Mouse (Mus musculus) large intestine, adult 2 months (tissue): ENCODE measurements around the gene Apoc3. TPM values are rescaled to one million over a fixed set of nuclear protein-coding genes. Genes with fewer than 3 reads are reported as not detected.
A peak's percentile ranks its signal among the peaks of the same experiment; 100 is the strongest.

Experiments
- DNase-seq: peaks from one replicate; pipeline ENCODE4 v3.0.0-alpha.2; 2012; ENCODE audit warnings: low read depth, low spot score
- WGBS: fragments of 180-500 bp; shearing (Covaris S2); methylation state at CpG from one replicate; pipeline ENCODE4 v1.1.7; 2018; 5-methylcytosine and 5-hydroxymethylcytosine counted together
- polyA plus RNA-seq: library from polyadenylated mRNA; depleted of rRNA; stranded (reverse); fragments of >200 nt; gene quantifications from 2 replicates; pipeline ENCODE4 v1.2.3, GENCODE M21; 2012; rRNA removed

The Apoc3 gene
- polyA plus RNA-seq = 157 and 1,055 TPM in 2 replicates

DNA sequence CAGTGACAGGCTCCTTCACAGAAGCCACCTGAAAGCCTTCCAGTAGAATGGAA lies at the start of gene Apoc3:
Gene Apoc3, minus strand, starts transcription at position 41 of the 53 bp plus-strand sequence.
- DNase-seq = no peak

GRCm38 (mm10) chr9:46282631-46283436 lies 47.4 kb upstream of the Apoc3 start, which contains the start of gene Bud13:
Gene Bud13, plus strand, starts transcription at chr9:46283008.
- WGBS = under 1% methylated on average over 55 of the region's 55 CpGs
- peak; percentile 73 for DNase-seq

DNA sequence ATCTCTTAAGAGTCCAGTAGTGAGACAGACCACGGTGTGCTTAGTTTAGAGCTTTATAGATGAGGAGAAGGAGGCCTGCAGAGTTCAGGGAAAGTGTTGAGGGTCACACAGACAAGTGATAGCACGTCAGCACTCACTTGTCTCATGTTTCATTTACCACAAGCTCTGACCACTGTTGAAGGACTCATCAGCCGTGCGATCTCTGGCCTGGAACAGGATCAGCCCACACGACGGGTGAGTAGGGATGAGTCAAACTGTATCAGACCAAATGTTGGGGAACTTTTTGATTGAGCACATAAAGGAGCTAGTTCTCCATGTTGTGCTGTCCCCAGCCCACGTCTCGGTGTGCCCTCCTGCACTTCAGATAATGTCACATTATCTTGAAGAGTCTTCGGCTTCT lies 39.1 kb upstream of the Apoc3 start:
- WGBS = 91% methylated on average over 9 of the region's 9 CpGs
- no peak for DNase-seq

GRCm38 (mm10) chr9:46272677-46273454 lies 37.4 kb upstream of the Apoc3 start, which contains the start of gene Zpr1:
Gene Zpr1, plus strand, starts transcription at chr9:46273064.
- DNase-seq = peak; percentile 71
- WGBS = 4% methylated on average over 45 of the region's 45 CpGs

DNA sequence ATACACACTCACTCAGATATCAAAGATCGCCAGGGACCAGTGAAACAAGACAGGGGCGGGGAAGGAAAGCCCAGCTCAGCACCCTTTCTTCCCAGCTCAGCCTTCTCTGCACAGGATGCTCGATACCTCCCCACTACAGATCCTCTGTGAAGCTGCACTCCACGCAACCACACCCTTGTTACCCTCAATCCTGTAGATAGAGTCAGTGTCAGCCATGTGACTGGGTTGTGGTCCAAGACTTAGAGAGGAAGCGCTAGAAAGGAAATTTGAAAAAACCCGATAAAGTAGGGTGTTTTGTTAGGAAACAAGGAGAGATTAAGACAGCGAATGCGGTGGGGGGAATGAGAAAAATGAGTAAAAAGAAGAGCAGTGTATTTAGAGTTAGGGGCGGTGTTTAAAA lies 36.6 kb upstream of the Apoc3 start:
- WGBS = 79% methylated on average over 9 of the region's 9 CpGs

GRCm38 (mm10) chr9:46270782-46271181 lies 35.3 kb upstream of the Apoc3 start:
- WGBS = 92% methylated on average over 4 of the region's 4 CpGs
- no peak for DNase-seq

More for the DNA sequence above, 36.6 kb upstream of the Apoc3 start:
- no peak for DNase-seq

- WGBS = 84% methylated on average over 5 of the region's 5 CpGs
- no peak for DNase-seq
These were observed 33.7 kb upstream of the Apoc3 start for GRCm38 (mm10) chr9:46269125-46269524.

DNA sequence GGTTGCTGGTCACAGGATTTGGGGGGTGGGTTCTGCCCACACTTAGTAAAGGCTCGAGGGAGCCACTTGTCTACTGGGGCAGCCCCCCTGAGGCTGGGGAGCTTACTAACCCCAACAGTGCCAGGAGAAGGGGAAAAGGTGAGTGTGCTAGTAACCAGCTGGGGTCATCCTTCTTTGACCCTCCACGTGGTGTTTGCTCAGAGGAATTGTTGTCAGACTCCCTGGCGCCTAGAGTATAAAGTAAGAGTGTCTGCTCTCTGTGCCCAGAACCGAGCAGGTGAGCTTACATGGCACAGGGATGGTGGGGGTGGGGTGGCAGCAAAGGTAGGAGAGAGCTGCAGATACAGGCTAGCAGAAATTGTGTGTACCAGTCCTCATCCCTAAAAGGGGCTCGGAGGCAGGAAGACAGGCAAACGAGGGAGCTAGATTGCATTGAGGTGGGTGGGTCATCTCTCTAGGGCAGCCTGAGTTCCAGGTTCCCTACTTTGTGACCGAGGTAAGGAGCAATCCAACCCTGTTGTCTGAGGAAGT lies 33.0 kb upstream of the Apoc3 start, which contains the start of gene Apoa5:
Gene Apoa5, plus strand, starts transcription at position 291 of the 531 bp plus-strand sequence.
- 28% methylated on average over 7 of the region's 7 CpGs for WGBS
- DNase-seq = no peak

DNA sequence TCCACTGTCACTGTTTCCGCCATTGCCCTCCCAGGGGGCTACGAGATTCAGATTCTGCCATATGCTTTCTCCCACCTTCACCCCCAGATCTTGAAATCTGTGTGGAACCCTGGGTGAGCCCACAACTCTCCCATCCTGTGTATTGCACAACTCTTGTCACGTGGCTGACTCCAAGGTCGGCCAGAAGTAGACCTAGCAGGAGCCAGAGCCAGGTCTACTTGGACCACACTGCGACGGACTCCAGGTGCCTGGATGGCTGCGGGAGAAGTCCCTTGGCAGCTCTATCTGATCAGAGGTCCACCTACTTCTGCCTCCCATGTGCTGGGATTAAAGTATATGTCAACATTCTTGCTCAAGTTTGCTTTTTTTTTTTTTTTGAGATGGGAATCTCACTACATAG lies 25.7 kb upstream of the Apoc3 start:
- 66% methylated on average over 7 of the region's 7 CpGs for WGBS
- DNase-seq = no peak

DNA sequence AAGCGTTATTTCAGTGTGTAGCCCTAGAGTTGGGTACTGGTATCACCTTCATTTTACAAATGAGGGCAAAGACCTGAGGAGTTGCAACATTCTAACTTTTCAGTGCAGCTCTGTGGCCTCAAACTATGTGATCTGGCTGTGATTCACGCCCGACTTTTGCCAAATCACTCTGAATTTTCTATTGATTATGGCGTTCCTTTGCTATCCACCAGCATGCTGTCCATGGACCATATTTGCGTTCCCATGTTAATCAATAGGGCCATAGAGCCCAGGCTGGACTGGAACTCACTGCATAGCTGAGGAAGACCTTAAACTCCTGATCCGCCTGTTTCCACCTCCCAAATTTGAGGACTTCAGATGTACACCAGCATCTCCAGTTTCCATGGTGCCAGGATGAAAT lies 23.7 kb upstream of the Apoc3 start:
- no peak for DNase-seq
- 86% methylated on average over 6 of the region's 6 CpGs for WGBS

- DNase-seq = no peak
- whole genome bisulfite sequencing = 91% methylated on average over 3 of the region's 3 CpGs
These were observed 22.1 kb upstream of the Apoc3 start for GRCm38 (mm10) chr9:46257546-46257945.

DNA sequence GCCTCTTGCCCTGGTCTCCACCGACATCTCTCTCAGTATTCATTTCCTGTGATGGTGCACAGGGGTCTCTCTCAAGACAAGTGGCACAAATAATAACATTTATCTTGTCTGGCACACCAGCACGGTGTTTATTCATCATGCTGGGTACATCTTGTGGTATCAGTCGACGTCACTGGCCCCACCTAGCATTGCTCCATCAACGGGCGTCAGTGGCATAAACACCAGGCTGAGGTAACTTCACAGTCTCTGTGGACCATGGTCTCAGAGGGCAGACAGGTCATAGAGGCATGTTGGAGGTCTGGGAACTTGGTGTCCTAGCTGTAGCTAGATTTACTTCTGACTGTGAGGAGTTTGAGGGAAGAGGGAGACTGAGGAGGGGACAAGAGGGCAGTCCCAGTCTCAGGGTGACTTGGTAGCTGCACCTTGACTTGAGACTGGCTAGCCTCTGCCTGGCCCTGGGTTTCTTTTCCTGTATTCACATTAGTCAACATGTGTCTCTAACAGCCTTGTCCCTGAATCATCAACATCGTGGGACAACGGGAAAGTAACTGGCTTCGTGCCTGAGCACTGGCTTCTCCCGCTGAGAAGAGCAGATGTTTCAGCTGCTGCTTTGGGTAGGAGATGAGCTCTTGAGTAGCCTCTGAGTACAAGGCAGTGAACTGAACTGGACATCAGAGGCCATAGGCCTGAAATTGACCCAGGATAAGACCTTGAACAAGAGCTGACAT lies 21.4 kb upstream of the Apoc3 start:
- DNase-seq = no peak
- WGBS = 70% methylated on average over 10 of the region's 10 CpGs

- 81% methylated on average over 7 of the region's 7 CpGs for WGBS
- no peak for DNase-seq
These were observed 20.7 kb upstream of the Apoc3 start for GRCm38 (mm10) chr9:46256177-46256576.

GRCm38 (mm10) chr9:46246752-46247324 lies 11.4 kb upstream of the Apoc3 start:
- WGBS = 22% methylated on average over 11 of the region's 11 CpGs
- peak; percentile 70 for DNase-seq

DNA sequence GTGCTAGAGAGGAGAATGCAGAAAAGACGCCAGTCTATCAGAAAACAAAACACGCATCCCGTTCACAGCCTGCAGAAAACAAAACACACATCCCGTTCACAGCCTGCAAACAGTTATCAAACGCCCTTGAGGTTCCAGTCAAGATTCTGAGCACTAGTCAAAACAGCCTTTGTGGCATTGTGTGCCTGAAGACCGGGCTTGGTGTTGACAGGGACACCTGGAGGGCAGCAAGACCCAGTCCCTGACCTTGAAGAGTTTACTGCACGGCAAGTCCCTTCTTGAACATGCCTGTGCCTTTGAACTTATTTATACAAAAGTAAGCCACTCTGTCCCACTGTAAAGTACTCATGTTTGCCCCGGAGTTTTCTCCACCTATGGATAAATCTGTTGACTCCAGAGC lies 8.1 kb upstream of the Apoc3 start:
- no peak for DNase-seq
- 43% methylated on average over 8 of the region's 8 CpGs for WGBS

GRCm38 (mm10) chr9:46243122-46243521 lies 7.7 kb upstream of the Apoc3 start:
- 51% methylated on average over 4 of the region's 4 CpGs for WGBS
- no peak for DNase-seq

DNA sequence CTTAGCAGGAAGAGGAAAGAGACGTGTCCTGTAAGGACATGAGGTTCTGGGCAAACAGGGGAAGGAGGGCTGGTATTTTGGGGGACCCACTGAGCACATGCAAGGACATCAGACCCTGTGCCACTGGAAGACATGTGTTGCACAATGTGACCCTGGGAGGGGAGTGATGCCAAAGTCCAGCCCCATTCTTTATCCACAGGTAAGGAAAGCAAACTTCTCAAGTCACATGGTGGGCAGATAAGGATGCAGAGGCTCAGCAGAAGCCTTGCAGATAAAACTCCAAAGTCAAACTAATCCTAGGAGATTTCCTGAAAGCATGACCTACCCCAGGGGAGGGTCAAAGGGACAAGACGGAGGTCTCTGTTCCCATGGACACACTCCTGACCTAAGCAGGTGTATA lies 6.4 kb upstream of the Apoc3 start:
- 46% methylated on average over 2 of the region's 2 CpGs for WGBS
- DNase-seq = no peak

DNA sequence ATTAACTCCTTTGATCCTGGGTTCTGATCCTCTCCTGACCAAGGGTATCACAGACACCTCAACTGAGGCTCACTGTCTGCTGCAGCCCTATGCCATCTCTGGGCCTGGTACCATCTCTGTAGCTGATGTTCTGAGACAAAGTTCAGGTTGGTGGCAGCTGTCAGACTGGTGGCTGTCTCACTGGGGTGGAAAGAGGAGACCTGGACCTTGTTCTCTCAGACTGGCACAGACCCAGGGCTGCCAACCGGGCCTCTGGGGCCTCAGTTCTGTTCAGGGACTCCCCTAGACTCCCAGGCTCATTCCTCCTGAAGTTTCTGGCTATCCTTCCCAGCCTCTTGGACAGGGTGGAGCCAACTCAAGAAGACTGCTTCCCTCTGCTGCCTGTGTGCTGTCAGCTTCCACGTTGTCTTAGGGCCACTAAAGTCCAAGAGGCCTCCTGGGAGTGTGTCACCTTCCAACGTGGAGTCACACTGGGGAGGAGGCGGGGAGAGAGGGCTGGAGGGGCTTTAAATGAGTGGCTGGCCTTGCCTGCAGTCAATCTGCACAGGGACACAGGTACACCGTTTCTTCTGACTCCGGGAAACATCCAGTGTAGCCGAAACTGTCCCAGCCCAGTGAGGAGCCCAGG lies 5.2 kb upstream of the Apoc3 start, which contains the start of gene Apoa4:
Gene Apoa4, plus strand, starts transcription at position 171 of the 628 bp plus-strand sequence.
- WGBS = 58% methylated on average over 7 of the region's 7 CpGs
- no peak for DNase-seq

DNA sequence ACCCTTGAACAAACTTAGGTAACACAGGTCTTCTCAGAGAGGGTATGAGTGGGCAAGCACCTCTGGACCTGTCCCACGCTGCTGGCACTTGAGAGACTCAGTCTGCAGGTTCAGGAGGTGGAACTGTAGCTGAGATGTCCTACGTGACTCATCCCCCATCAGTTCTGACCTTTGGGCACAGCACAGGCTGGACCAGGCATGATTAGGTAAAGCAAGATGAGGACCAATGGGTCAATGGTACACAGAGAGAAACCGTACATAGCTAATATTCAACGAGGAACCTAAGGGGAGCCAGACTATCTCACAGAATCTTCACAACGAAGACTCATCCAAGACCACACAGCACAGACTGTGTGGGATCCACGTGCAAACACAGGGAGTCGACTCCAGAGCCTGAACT lies 3.4 kb upstream of the Apoc3 start:
- DNase-seq = no peak
- 87% methylated on average over 7 of the region's 7 CpGs for WGBS

GRCm38 (mm10) chr9:46235649-46236048 lies 213 bp upstream of the Apoc3 start:
- 57% methylated on average over 4 of the region's 4 CpGs for WGBS
- no peak for DNase-seq
